Mouse (Mus musculus) stomach, embryonic 14.5 days (tissue): Measurements from ENCODE around the gene Slc25a38. TPM values are rescaled to one million over a fixed set of nuclear protein-coding genes. Genes with fewer than 3 reads are reported as not detected.

Experiments
- ATAC-seq: fragments of 200-750 bp; cut with Nextera tagmentation; 2 replicates; pipeline ENCODE4 v1.8.0; 2017; ENCODE audit warnings: low read depth, moderate TSS enrichment; ENCODE audit not compliant: insufficient number of reproducible peaks, insufficient read depth, low FRiP score
- H3K27ac ChIP-seq: fragments of 300-500 bp; sonication (generic); 2 replicates; pipeline ENCODE4 v1.5.1; 2014; ENCODE audit warnings: mild to moderate bottlenecking, low read length, moderate library complexity, mixed read lengths
- H3K27me3 ChIP-seq: fragments of 300-500 bp; sonication (generic); 2 replicates; pipeline ENCODE4 v1.6.1; 2014; ENCODE audit warnings: low read length, control low read depth, mixed read lengths; ENCODE audit not compliant: control insufficient read depth, insufficient read depth
- H3K36me3 ChIP-seq: fragments of 300-500 bp; sonication (generic); 2 replicates; pipeline ENCODE4 v1.6.1; 2014; ENCODE audit warnings: mild to moderate bottlenecking, control low read depth, low read length, moderate library complexity, mixed read lengths; ENCODE audit not compliant: control insufficient read depth, insufficient read depth
- H3K4me1 ChIP-seq: fragments of 300-500 bp; sonication (generic); 2 replicates; pipeline ENCODE4 v1.6.1; 2014; ENCODE audit warnings: low read length, control low read depth, mixed read lengths; ENCODE audit not compliant: control insufficient read depth, insufficient read depth
- H3K4me2 ChIP-seq: fragments of 300-500 bp; sonication (generic); replicated peaks from 2 replicates; pipeline ENCODE4 v1.6.1; 2014; ENCODE audit warnings: low read depth, low read length, control low read depth
- H3K4me3 ChIP-seq: fragments of 300-500 bp; sonication (generic); 2 replicates; pipeline ENCODE4 v1.5.1; 2014; ENCODE audit warnings: low read depth, low read length, control low read depth
- H3K9ac ChIP-seq: fragments of 300-500 bp; sonication (generic); replicated peaks from 2 replicates; pipeline ENCODE4 v1.6.1; 2014; ENCODE audit warnings: low read depth, mild to moderate bottlenecking, control low read depth, low read length, moderate library complexity, mixed read lengths
- H3K9me3 ChIP-seq: fragments of 300-500 bp; sonication (generic); 2 replicates; pipeline ENCODE4 v1.6.1; 2016; ENCODE audit warnings: low read depth, low read length, control low read depth; ENCODE audit not compliant: control insufficient read depth
- WGBS: fragments of 180-500 bp; shearing (Covaris S2); extraction: QIAGEN DNeasy Blood & Tissue Kit; methylation state at CpG from one replicate; pipeline ENCODE4 v1.1.7; 2014; 5-methylcytosine and 5-hydroxymethylcytosine counted together
- polyA plus RNA-seq: library from polyadenylated mRNA; unstranded; fragments of >200 nt; fragmentation: Nextera tagmentation; extraction: Ambion mirVana; gene quantifications from 2 replicates; pipeline ENCODE4 v1.2.1, GENCODE M21; 2014

Slc25a38 gene
- polyA plus RNA-seq: 25.9 and 31.0 TPM in 2 replicates

GRCm38 (mm10) chr9:120110211-120111018 is at the start of gene Slc25a38:
TSS of gene Slc25a38 (plus strand) at chr9:120110374.
- ATAC-seq: peak; percentile 97
- Histone ChIP-seq H3K9ac (peak within 1 kb of the TSS; percentile 68), H3K4me3 (peak within 1 kb of the TSS; percentile 84), H3K27me3 (no peaks in the 10 kb centered on the region), H3K4me1 (0 out of 2 replicates have a peak, but pooled peaks cover 3% of the 10 kb centered on the region), H3K9me3 (no peaks in the 10 kb centered on the region), H3K4me2 (peak within 1 kb of the TSS; percentile 63), H3K36me3 (no peaks in the 10 kb centered on the region), H3K27ac (peak within 1 kb of the TSS; percentile 96)
- WGBS: 1% methylated on average over 62 of the region's 62 CpGs

- Histone ChIP-seq H3K4me1 (no peaks in the 10 kb centered on the region), H3K4me2 (no peak overlapping the region), H3K36me3 (no peaks in the 10 kb centered on the region), H3K4me3 (no peak overlapping the region), H3K27me3 (no peaks in the 10 kb centered on the region), H3K9me3 (no peaks in the 10 kb centered on the region), H3K27ac (no peak overlapping the region), H3K9ac (no peak overlapping the region)
- 73% methylated on average over 4 of the region's 4 CpGs for WGBS
- no peak for ATAC-seq
These were observed 45.9 kb upstream of the Slc25a38 start for GRCm38 (mm10) chr9:120064317-120064716.

GRCm38 (mm10) chr9:120067609-120068008 is 42.6 kb upstream of the Slc25a38 start:
- H3K9me3 ChIP-seq: no peaks in the 10 kb centered on the region
- no peak overlapping the region for H3K4me3 ChIP-seq
- no peaks in the 10 kb centered on the region for H3K27me3 ChIP-seq
- ATAC-seq: no peak
- H3K4me1 ChIP-seq: no peaks in the 10 kb centered on the region
- no peak overlapping the region for H3K27ac ChIP-seq
- no peaks in the 10 kb centered on the region for H3K36me3 ChIP-seq
- no peak overlapping the region for H3K9ac ChIP-seq
- H3K4me2 ChIP-seq: no peak overlapping the region
- WGBS: 73% methylated on average over 2 of the region's 2 CpGs

- Histone ChIP-seq H3K9me3 (no peaks in the 10 kb centered on the region), H3K27ac (no peak overlapping the region), H3K27me3 (no peaks in the 10 kb centered on the region), H3K36me3 (no peaks in the 10 kb centered on the region), H3K9ac (no peak overlapping the region), H3K4me3 (no peak overlapping the region), H3K4me1 (no peaks in the 10 kb centered on the region), H3K4me2 (no peak overlapping the region)
- WGBS: 52% methylated on average over 10 of the region's 10 CpGs
- no peak for ATAC-seq
These were observed 42.1 kb upstream of the Slc25a38 start for GRCm38 (mm10) chr9:120068047-120068446.

- WGBS: 79% methylated on average over 11 of the region's 11 CpGs
- Histone ChIP-seq H3K9ac (no peak within 1 kb of the TSS), H3K27me3 (no peaks in the 10 kb centered on the region), H3K27ac (no peak within 1 kb of the TSS), H3K9me3 (no peaks in the 10 kb centered on the region), H3K4me3 (no peak within 1 kb of the TSS), H3K4me2 (no peak within 1 kb of the TSS), H3K4me1 (no peaks in the 10 kb centered on the region), H3K36me3 (no peaks in the 10 kb centered on the region)
- no peak for ATAC-seq
These were observed 40.4 kb upstream of the Slc25a38 start, which contains the start of gene Cx3cr1 for GRCm38 (mm10) chr9:120069779-120070178. TSS of gene Cx3cr1 (minus strand) at chr9:120069879.

GRCm38 (mm10) chr9:120071251-120071650 is 38.9 kb upstream of the Slc25a38 start:
- Histone ChIP-seq H3K9me3 (no peaks in the 10 kb centered on the region), H3K27ac (no peak overlapping the region), H3K4me3 (no peak overlapping the region), H3K9ac (no peak overlapping the region), H3K36me3 (no peaks in the 10 kb centered on the region), H3K4me1 (no peaks in the 10 kb centered on the region), H3K27me3 (no peaks in the 10 kb centered on the region), H3K4me2 (no peak overlapping the region)
- no peak for ATAC-seq
- 59% methylated on average over 2 of the region's 2 CpGs for WGBS

GRCm38 (mm10) chr9:120073169-120073568 is 37.0 kb upstream of the Slc25a38 start:
- 15% methylated on average over 3 of the region's 3 CpGs for WGBS
- Histone ChIP-seq H3K9ac (no peak overlapping the region), H3K4me1 (no peaks in the 10 kb centered on the region), H3K4me2 (no peak overlapping the region), H3K27me3 (no peaks in the 10 kb centered on the region), H3K9me3 (no peaks in the 10 kb centered on the region), H3K27ac (no peak overlapping the region), H3K36me3 (no peaks in the 10 kb centered on the region), H3K4me3 (no peak overlapping the region)
- ATAC-seq: peak; percentile 51; the same call in 1 of the 2 replicates

- no peaks in the 10 kb centered on the region for H3K27me3 ChIP-seq
- ATAC-seq: no peak
- WGBS: 85% methylated on average over 7 of the region's 7 CpGs
- H3K9ac ChIP-seq: no peak overlapping the region
- no peaks in the 10 kb centered on the region for H3K4me1 ChIP-seq
- H3K4me3 ChIP-seq: no peak overlapping the region
- H3K36me3 ChIP-seq: no peaks in the 10 kb centered on the region
- H3K9me3 ChIP-seq: no peaks in the 10 kb centered on the region
- H3K4me2 ChIP-seq: no peak overlapping the region
- H3K27ac ChIP-seq: no peak overlapping the region
These were observed 35.7 kb upstream of the Slc25a38 start for GRCm38 (mm10) chr9:120074516-120074915.
